Mouse (Mus musculus) inflammation-experienced regulatory T-cells (primary cell): ENCODE measurements around the gene Hebp2. TPM values are rescaled to one million over a fixed set of nuclear protein-coding genes. Genes with fewer than 3 reads are reported as not detected.

Source experiments
- polyA plus RNA-seq, 2 experiments: library from polyadenylated mRNA; unstranded; fragments of 100-300 nt; shearing (Covaris generic); gene quantifications; one replicate each; pipeline ENCODE4 v1.2.1; 2017

Gene Hebp2
- 1 to 10 TPM in 1 of 2 experiments, under 1 TPM in 1; 0.14 to 1.0 TPM for polyA plus RNA-seq

DNA sequence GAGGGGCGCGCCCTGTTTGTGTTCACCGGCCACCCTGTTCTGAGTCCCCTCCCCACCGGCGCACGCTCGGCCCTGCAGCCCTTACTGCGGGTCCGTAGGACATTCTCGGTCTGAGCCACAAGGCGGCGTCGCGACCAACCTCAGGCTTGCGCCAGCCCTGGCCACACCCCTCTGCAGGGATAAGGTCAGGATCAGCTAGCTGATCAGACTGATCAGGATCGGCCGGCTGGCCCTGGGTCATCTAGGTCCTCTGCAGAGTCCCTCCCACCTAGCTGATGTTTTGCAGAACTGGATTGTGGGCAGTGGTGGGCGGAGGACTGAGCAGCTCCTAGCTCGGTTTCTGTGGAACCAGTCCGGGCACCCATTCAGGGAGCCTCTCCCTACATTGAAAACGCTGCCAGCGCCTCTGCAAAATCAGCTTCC lies at the start of gene Hebp2:
TSS of gene Hebp2 (minus strand) at position 264 of the 423 bp plus-strand sequence.

Other genes starting within 250 kb of the Hebp2 start
- 1 to 10 TPM in 1 of 2 experiments, under 1 TPM in 1; 0.99 to 1.0 TPM for gene Nhsl1, start 227.1 kb downstream of the Hebp2 start, polyA plus RNA-seq
- 1 to 10 TPM in 1 of 2 experiments, under 1 TPM in 1; 0.71 to 1.3 TPM for gene Arfgef3, start 197.9 kb upstream of the Hebp2 start, polyA plus RNA-seq
- not detected for gene Gm4922, start 240.7 kb upstream of the Hebp2 start, polyA plus RNA-seq